Mouse (Mus musculus): ENCODE measurements around the gene Serpinb2. TPM values are rescaled to one million over a fixed set of nuclear protein-coding genes. Genes with fewer than 3 reads are reported as not detected.

The Serpinb2 gene
- polyA plus RNA-seq, 1 experiment from 2014 or later: 3.6 TPM

GRCm38 (mm10) chr1:107505898-107506562 lies 5.2 kb upstream of the Serpinb2 start:
- no peaks in the 10 kb centered on the region for H3K27me3 ChIP-seq (ENCODE audit: insufficient read depth, low read length)
- TF ChIP-seq CTCF (IDR thresholded peaks at IDR 0.05; ENCODE audit: low read depth): no peak
- TF ChIP-seq EP300 (IDR thresholded peaks at IDR 0.05; ENCODE audit: low read depth): no peak
- no peaks in the 10 kb centered on the region for H3K4me1 ChIP-seq (ENCODE audit: insufficient read depth)
- 48% methylated on average over 8 of the region's 8 CpGs for WGBS (ENCODE audit: insufficient replicate concordance)
- H3K4me3 ChIP-seq (ENCODE audit: low read depth, low read length): no peak overlapping the region
- DNase-seq: no peak
- H3K36me3 ChIP-seq (replicated peaks; ENCODE audit: insufficient read depth, low read length): no peaks in the 10 kb centered on the region
- H3K9ac ChIP-seq (replicated peaks): no peak overlapping the region
- no peak overlapping the region for H3K4me2 ChIP-seq (ENCODE audit: low read depth, low read length)
- no peak overlapping the region for H3K27ac ChIP-seq (ENCODE audit: low read depth)
- H3K9me3 ChIP-seq (ENCODE audit: low read length): no peaks in the 10 kb centered on the region
- no peak for ATAC-seq

GRCm38 (mm10) chr1:107512194-107513138 lies 1.2 kb downstream of the Serpinb2 start:
- Histone ChIP-seq H3K9ac (replicated peaks) (no peak overlapping the region), H3K4me2 (ENCODE audit: low read depth, low read length) (no peak overlapping the region), H3K27me3 (ENCODE audit: insufficient read depth, low read length) (no peaks in the 10 kb centered on the region), H3K27ac (ENCODE audit: low read depth) (no peak overlapping the region), H3K4me3 (ENCODE audit: low read depth, low read length) (no peak overlapping the region), H3K36me3 (replicated peaks; ENCODE audit: insufficient read depth, low read length) (no peaks in the 10 kb centered on the region), H3K9me3 (ENCODE audit: low read length) (no peaks in the 10 kb centered on the region), H3K4me1 (ENCODE audit: insufficient read depth) (0 out of 2 replicates have a peak, but pooled peaks cover 3% of the 10 kb centered on the region)
- no peak for ATAC-seq
- 64% methylated on average over 2 of the region's 2 CpGs for WGBS (ENCODE audit: insufficient replicate concordance)
- TF ChIP-seq CTCF (IDR thresholded peaks at IDR 0.05; ENCODE audit: low read depth): no peak
- TF ChIP-seq EP300 (IDR thresholded peaks at IDR 0.05; ENCODE audit: low read depth): no peak
- DNase-seq: no peak

GRCm38 (mm10) chr1:107513530-107513929 lies 2.3 kb downstream of the Serpinb2 start:
- Histone ChIP-seq H3K27me3 (ENCODE audit: insufficient read depth, low read length) (no peaks in the 10 kb centered on the region), H3K4me3 (ENCODE audit: low read depth, low read length) (no peak overlapping the region), H3K4me1 (ENCODE audit: insufficient read depth) (0 out of 2 replicates have a peak, but pooled peaks cover 3% of the 10 kb centered on the region), H3K9ac (replicated peaks) (no peak overlapping the region), H3K36me3 (replicated peaks; ENCODE audit: insufficient read depth, low read length) (no peaks in the 10 kb centered on the region), H3K27ac (ENCODE audit: low read depth) (no peak overlapping the region), H3K4me2 (ENCODE audit: low read depth, low read length) (no peak overlapping the region), H3K9me3 (ENCODE audit: low read length) (no peaks in the 10 kb centered on the region)
- no peak for TF ChIP-seq CTCF (IDR thresholded peaks at IDR 0.05; ENCODE audit: low read depth)
- TF ChIP-seq EP300 (IDR thresholded peaks at IDR 0.05; ENCODE audit: low read depth): no peak
- no peak; the same call in 1 of the 2 replicates for ATAC-seq
- WGBS (ENCODE audit: insufficient replicate concordance): 47% methylated on average over 1 of the region's 1 CpGs
- DNase-seq: no peak

- Histone ChIP-seq H3K9ac (replicated peaks) (no peak overlapping the region), H3K27ac (ENCODE audit: low read depth) (no peak overlapping the region), H3K4me1 (ENCODE audit: insufficient read depth) (0 out of 2 replicates have a peak, but pooled peaks cover 3% of the 10 kb centered on the region), H3K36me3 (replicated peaks; ENCODE audit: insufficient read depth, low read length) (no peaks in the 10 kb centered on the region), H3K4me2 (ENCODE audit: low read depth, low read length) (no peak overlapping the region), H3K27me3 (ENCODE audit: insufficient read depth, low read length) (no peaks in the 10 kb centered on the region), H3K4me3 (ENCODE audit: low read depth, low read length) (no peak overlapping the region), H3K9me3 (ENCODE audit: low read length) (no peaks in the 10 kb centered on the region)
- TF ChIP-seq CTCF (IDR thresholded peaks at IDR 0.05; ENCODE audit: low read depth) (no peak), EP300 (IDR thresholded peaks at IDR 0.05; ENCODE audit: low read depth) (no peak)
- 38% methylated on average over 2 of the region's 2 CpGs for WGBS (ENCODE audit: insufficient replicate concordance)
- ATAC-seq (no peak), DNase-seq (no peak)
Observed at GRCm38 (mm10) chr1:107515839-107516498, 4.7 kb downstream of the Serpinb2 start.

DNA sequence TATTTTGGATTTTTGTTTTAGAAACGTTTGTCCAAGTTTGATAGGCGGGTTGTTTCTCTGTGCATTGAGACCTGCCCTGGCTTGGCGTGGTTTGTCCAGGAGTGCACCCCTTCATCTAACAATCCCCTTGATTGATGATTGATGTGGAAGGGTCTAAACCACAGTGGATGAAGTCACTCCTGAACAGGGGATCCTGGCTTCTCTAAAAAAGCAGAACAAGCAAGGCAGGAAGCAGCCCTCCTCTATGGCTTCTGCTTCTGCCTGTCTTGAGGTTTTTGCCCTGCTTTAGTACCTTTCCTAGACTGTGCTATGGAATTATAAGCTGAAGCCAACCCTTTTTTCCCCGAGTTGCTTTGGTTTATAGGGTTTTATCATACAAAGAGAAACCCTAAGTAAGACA lies 14.4 kb downstream of the Serpinb2 start:
- H3K9me3 ChIP-seq (ENCODE audit: low read length): no peaks in the 10 kb centered on the region
- 37% methylated on average over 4 of the region's 4 CpGs for whole genome bisulfite sequencing (ENCODE audit: insufficient replicate concordance)
- DNase-seq: no peak

More for the DNA sequence above, 14.4 kb downstream of the Serpinb2 start:
- no peaks in the 10 kb centered on the region for H3K27me3 ChIP-seq (ENCODE audit: insufficient read depth, low read length)
- no peak for TF ChIP-seq CTCF (IDR thresholded peaks at IDR 0.05; ENCODE audit: low read depth)
- TF ChIP-seq EP300 (IDR thresholded peaks at IDR 0.05; ENCODE audit: low read depth): no peak
- H3K9ac ChIP-seq (replicated peaks): no peak overlapping the region
- no peaks in the 10 kb centered on the region for H3K36me3 ChIP-seq (replicated peaks; ENCODE audit: insufficient read depth, low read length)
- H3K4me1 ChIP-seq (ENCODE audit: insufficient read depth): no peaks in the 10 kb centered on the region
- H3K4me3 ChIP-seq (ENCODE audit: low read depth, low read length): no peak overlapping the region
- no peak overlapping the region for H3K27ac ChIP-seq (ENCODE audit: low read depth)
- ATAC-seq: no peak
- H3K4me2 ChIP-seq (ENCODE audit: low read depth, low read length): no peak overlapping the region

Data from liver, postnatal 0 days (tissue).